Mouse (Mus musculus): ENCODE measurements at regions not wholly inside any gene's neighbourhood (a gene's known extent, or its start where the extent isn't known, plus 50 kb on each side); places are given as distances from the start of the nearest gene placed in this dataset.

GRCm38 (mm10) chr1:137178231-137178630 lies 218.0 kb upstream of the Nr5a2 start:
- H3K4me1 ChIP-seq (ENCODE audit: control insufficient read depth in 2 of 2, insufficient read depth in 2 of 2, low read length in 2 of 2): no peaks in the 10 kb centered on the region
- no peak overlapping the region for H3K27ac ChIP-seq (replicated peaks in 1 of 2; ENCODE audit: control insufficient read depth in 1 of 2, insufficient read depth in 1 of 2, low read depth in 2 of 2, low read length in 2 of 2)
- no peak overlapping the region for H3K9ac ChIP-seq (ENCODE audit: low read length)
- no peaks in the 10 kb centered on the region for H3K27me3 ChIP-seq (ENCODE audit: control insufficient read depth, insufficient read depth, low read length)
- H3K36me3 ChIP-seq (ENCODE audit: control insufficient read depth, insufficient read depth, low read length): no peaks in the 10 kb centered on the region
- no peak overlapping the region for H3K4me2 ChIP-seq (ENCODE audit: low read length)
- H3K4me3 ChIP-seq (ENCODE audit: control insufficient read depth in 1 of 2, insufficient read depth in 1 of 2, low read depth in 1 of 2, low read length in 2 of 2): no peak overlapping the region
- ATAC-seq (ENCODE audit: insufficient number of reproducible peaks, insufficient read depth, low FRiP score, low read depth): no peak
- WGBS: 85% methylated on average over 4 of the region's 4 CpGs
- no peaks in the 10 kb centered on the region for H3K9me3 ChIP-seq (ENCODE audit: control insufficient read depth, low read length)

GRCm38 (mm10) chr1:137176696-137177095 lies 216.4 kb upstream of the Nr5a2 start:
- no peak overlapping the region for H3K27ac ChIP-seq (replicated peaks in 1 of 2; ENCODE audit: control insufficient read depth in 1 of 2, insufficient read depth in 1 of 2, low read depth in 2 of 2, low read length in 2 of 2)
- H3K9ac ChIP-seq (ENCODE audit: low read length): no peak overlapping the region
- no peaks in the 10 kb centered on the region for H3K36me3 ChIP-seq (ENCODE audit: control insufficient read depth, insufficient read depth, low read length)
- no peaks in the 10 kb centered on the region for H3K9me3 ChIP-seq (ENCODE audit: control insufficient read depth, low read length)
- no peak for ATAC-seq (ENCODE audit: insufficient number of reproducible peaks, insufficient read depth, low FRiP score, low read depth)
- WGBS: 83% methylated on average over 15 of the region's 15 CpGs
- no peaks in the 10 kb centered on the region for H3K27me3 ChIP-seq (ENCODE audit: control insufficient read depth, insufficient read depth, low read length)
- H3K4me3 ChIP-seq (ENCODE audit: control insufficient read depth in 1 of 2, insufficient read depth in 1 of 2, low read depth in 1 of 2, low read length in 2 of 2): no peak overlapping the region
- H3K4me1 ChIP-seq (ENCODE audit: control insufficient read depth in 2 of 2, insufficient read depth in 2 of 2, low read length in 2 of 2): no peaks in the 10 kb centered on the region
- H3K4me2 ChIP-seq (ENCODE audit: low read length): no peak overlapping the region

GRCm38 (mm10) chr1:137174081-137174480 lies 213.8 kb upstream of the Nr5a2 start:
- H3K27me3 ChIP-seq (ENCODE audit: control insufficient read depth, insufficient read depth, low read length): no peaks in the 10 kb centered on the region
- ATAC-seq (ENCODE audit: insufficient number of reproducible peaks, insufficient read depth, low FRiP score, low read depth): no peak
- H3K27ac ChIP-seq (replicated peaks in 1 of 2; ENCODE audit: control insufficient read depth in 1 of 2, insufficient read depth in 1 of 2, low read depth in 2 of 2, low read length in 2 of 2): no peak overlapping the region
- H3K4me2 ChIP-seq (ENCODE audit: low read length): no peak overlapping the region
- no peaks in the 10 kb centered on the region for H3K4me1 ChIP-seq (ENCODE audit: control insufficient read depth in 2 of 2, insufficient read depth in 2 of 2, low read length in 2 of 2)
- no peaks in the 10 kb centered on the region for H3K9me3 ChIP-seq (ENCODE audit: control insufficient read depth, low read length)
- 62% methylated on average over 5 of the region's 5 CpGs for WGBS
- no peak overlapping the region for H3K9ac ChIP-seq (ENCODE audit: low read length)
- H3K36me3 ChIP-seq (ENCODE audit: control insufficient read depth, insufficient read depth, low read length): no peaks in the 10 kb centered on the region
- no peak overlapping the region for H3K4me3 ChIP-seq (ENCODE audit: control insufficient read depth in 1 of 2, insufficient read depth in 1 of 2, low read depth in 1 of 2, low read length in 2 of 2)

- ATAC-seq (ENCODE audit: insufficient number of reproducible peaks, insufficient read depth, low FRiP score, low read depth): no peak
- Histone ChIP-seq H3K27me3 (ENCODE audit: control insufficient read depth, insufficient read depth, low read length) (no peaks in the 10 kb centered on the region), H3K4me1 (ENCODE audit: control insufficient read depth in 2 of 2, insufficient read depth in 2 of 2, low read length in 2 of 2) (no peaks in the 10 kb centered on the region), H3K4me3 (ENCODE audit: control insufficient read depth in 1 of 2, insufficient read depth in 1 of 2, low read depth in 1 of 2, low read length in 2 of 2) (no peak overlapping the region), H3K9ac (ENCODE audit: low read length) (no peak overlapping the region), H3K36me3 (ENCODE audit: control insufficient read depth, insufficient read depth, low read length) (no peaks in the 10 kb centered on the region), H3K9me3 (ENCODE audit: control insufficient read depth, low read length) (no peaks in the 10 kb centered on the region), H3K27ac (replicated peaks in 1 of 2; ENCODE audit: control insufficient read depth in 1 of 2, insufficient read depth in 1 of 2, low read depth in 2 of 2, low read length in 2 of 2) (no peak overlapping the region), H3K4me2 (ENCODE audit: low read length) (no peak overlapping the region)
- 87% methylated on average over 6 of the region's 6 CpGs for WGBS
Observed at GRCm38 (mm10) chr1:137172128-137172527, 211.9 kb upstream of the Nr5a2 start.

- H3K9ac ChIP-seq (ENCODE audit: low read length): no peak overlapping the region
- H3K27ac ChIP-seq (replicated peaks in 1 of 2; ENCODE audit: control insufficient read depth in 1 of 2, insufficient read depth in 1 of 2, low read depth in 2 of 2, low read length in 2 of 2): no peak overlapping the region
- 55% methylated on average over 5 of the region's 5 CpGs for WGBS
- H3K9me3 ChIP-seq (ENCODE audit: control insufficient read depth, low read length): no peaks in the 10 kb centered on the region
- H3K27me3 ChIP-seq (ENCODE audit: control insufficient read depth, insufficient read depth, low read length): no peaks in the 10 kb centered on the region
- no peaks in the 10 kb centered on the region for H3K4me1 ChIP-seq (ENCODE audit: control insufficient read depth in 2 of 2, insufficient read depth in 2 of 2, low read length in 2 of 2)
- H3K4me3 ChIP-seq (ENCODE audit: control insufficient read depth in 1 of 2, insufficient read depth in 1 of 2, low read depth in 1 of 2, low read length in 2 of 2): no peak overlapping the region
- H3K36me3 ChIP-seq (ENCODE audit: control insufficient read depth, insufficient read depth, low read length): no peaks in the 10 kb centered on the region
- no peak overlapping the region for H3K4me2 ChIP-seq (ENCODE audit: low read length)
- ATAC-seq (ENCODE audit: insufficient number of reproducible peaks, insufficient read depth, low FRiP score, low read depth): no peak
Observed at GRCm38 (mm10) chr1:137171451-137171850, 211.2 kb upstream of the Nr5a2 start.

GRCm38 (mm10) chr1:137147891-137148290 lies 187.6 kb upstream of the Nr5a2 start:
- Histone ChIP-seq H3K9ac (ENCODE audit: low read length) (no peak overlapping the region), H3K27ac (replicated peaks in 1 of 2; ENCODE audit: control insufficient read depth in 1 of 2, insufficient read depth in 1 of 2, low read depth in 2 of 2, low read length in 2 of 2) (no peak overlapping the region), H3K4me2 (ENCODE audit: low read length) (no peak overlapping the region), H3K4me3 (ENCODE audit: control insufficient read depth in 1 of 2, insufficient read depth in 1 of 2, low read depth in 1 of 2, low read length in 2 of 2) (no peak overlapping the region), H3K27me3 (ENCODE audit: control insufficient read depth, insufficient read depth, low read length) (no peaks in the 10 kb centered on the region), H3K36me3 (ENCODE audit: control insufficient read depth, insufficient read depth, low read length) (no peaks in the 10 kb centered on the region), H3K4me1 (ENCODE audit: control insufficient read depth in 2 of 2, insufficient read depth in 2 of 2, low read length in 2 of 2) (peaks cover 2 to 9% of the 10 kb centered on the region in 2 experiments; a peak in 1 of 4 replicates), H3K9me3 (ENCODE audit: control insufficient read depth, low read length) (no peaks in the 10 kb centered on the region)
- 37% methylated on average over 3 of the region's 3 CpGs for WGBS
- no peak for ATAC-seq (ENCODE audit: insufficient number of reproducible peaks, insufficient read depth, low FRiP score, low read depth)

GRCm38 (mm10) chr1:137141879-137142570 lies 181.8 kb upstream of the Nr5a2 start:
- no peak overlapping the region for H3K4me2 ChIP-seq (ENCODE audit: low read length)
- WGBS: 44% methylated on average over 13 of the region's 13 CpGs

GRCm38 (mm10) chr1:137141372-137141771 lies 181.1 kb upstream of the Nr5a2 start:
- H3K9me3 ChIP-seq (ENCODE audit: control insufficient read depth, low read length): no peaks in the 10 kb centered on the region
- H3K36me3 ChIP-seq (ENCODE audit: control insufficient read depth, insufficient read depth, low read length): no peaks in the 10 kb centered on the region
- no peak for ATAC-seq (ENCODE audit: insufficient number of reproducible peaks, insufficient read depth, low FRiP score, low read depth)
- H3K4me3 ChIP-seq (ENCODE audit: control insufficient read depth in 1 of 2, insufficient read depth in 1 of 2, low read depth in 1 of 2, low read length in 2 of 2): no peak overlapping the region
- no peak overlapping the region for H3K4me2 ChIP-seq (ENCODE audit: low read length)
- no peak overlapping the region for H3K9ac ChIP-seq (ENCODE audit: low read length)
- no peaks in the 10 kb centered on the region for H3K27me3 ChIP-seq (ENCODE audit: control insufficient read depth, insufficient read depth, low read length)
- H3K4me1 ChIP-seq (ENCODE audit: control insufficient read depth in 2 of 2, insufficient read depth in 2 of 2, low read length in 2 of 2): peaks cover 3 to 5% of the 10 kb centered on the region in 2 experiments; a peak in 2 of 4 replicates
- H3K27ac ChIP-seq (replicated peaks in 1 of 2; ENCODE audit: control insufficient read depth in 1 of 2, insufficient read depth in 1 of 2, low read depth in 2 of 2, low read length in 2 of 2): no peak overlapping the region
- WGBS: 85% methylated on average over 5 of the region's 5 CpGs

More at GRCm38 (mm10) chr1:137141879-137142570, 181.8 kb upstream of the Nr5a2 start:
- Histone ChIP-seq H3K4me1 (ENCODE audit: control insufficient read depth in 2 of 2, insufficient read depth in 2 of 2, low read length in 2 of 2) (peaks cover 3 to 5% of the 10 kb centered on the region in 2 experiments; a peak in 2 of 4 replicates), H3K9me3 (ENCODE audit: control insufficient read depth, low read length) (no peaks in the 10 kb centered on the region), H3K9ac (ENCODE audit: low read length) (no peak overlapping the region), H3K27me3 (ENCODE audit: control insufficient read depth, insufficient read depth, low read length) (no peaks in the 10 kb centered on the region), H3K27ac (replicated peaks in 1 of 2; ENCODE audit: control insufficient read depth in 1 of 2, insufficient read depth in 1 of 2, low read depth in 2 of 2, low read length in 2 of 2) (no peak overlapping the region), H3K36me3 (ENCODE audit: control insufficient read depth, insufficient read depth, low read length) (no peaks in the 10 kb centered on the region), H3K4me3 (ENCODE audit: control insufficient read depth in 1 of 2, insufficient read depth in 1 of 2, low read depth in 1 of 2, low read length in 2 of 2) (no peak overlapping the region)
- ATAC-seq (ENCODE audit: insufficient number of reproducible peaks, insufficient read depth, low FRiP score, low read depth): no peak

All from heart, embryonic 14.5 days (tissue).